Mouse (Mus musculus) neutrophil, adult 5-6 weeks (primary cell): ENCODE data around the gene Lrfn2. TPM values are rescaled to one million over a fixed set of nuclear protein-coding genes. Genes with fewer than 3 reads are reported as not detected.

Source experiments
- ATAC-seq: fragments of 151-379, 151-347 bp; 2 replicates; pipeline ENCODE4 v1.8.0; 2017; ENCODE audit warnings: mild to moderate bottlenecking, moderate TSS enrichment; ENCODE audit not compliant: insufficient number of reproducible peaks, poor library complexity, low FRiP score, severe bottlenecking; ENCODE audit errors: extremely low read depth
- total RNA-seq: library from RNA; stranded (forward); fragments of 200-1000 nt; gene quantifications from 2 replicates; pipeline ENCODE4 v1.2.3, GENCODE M21; 2017

The Lrfn2 gene
- total RNA-seq, 1 experiment from 2014 or later, result not detected

DNA sequence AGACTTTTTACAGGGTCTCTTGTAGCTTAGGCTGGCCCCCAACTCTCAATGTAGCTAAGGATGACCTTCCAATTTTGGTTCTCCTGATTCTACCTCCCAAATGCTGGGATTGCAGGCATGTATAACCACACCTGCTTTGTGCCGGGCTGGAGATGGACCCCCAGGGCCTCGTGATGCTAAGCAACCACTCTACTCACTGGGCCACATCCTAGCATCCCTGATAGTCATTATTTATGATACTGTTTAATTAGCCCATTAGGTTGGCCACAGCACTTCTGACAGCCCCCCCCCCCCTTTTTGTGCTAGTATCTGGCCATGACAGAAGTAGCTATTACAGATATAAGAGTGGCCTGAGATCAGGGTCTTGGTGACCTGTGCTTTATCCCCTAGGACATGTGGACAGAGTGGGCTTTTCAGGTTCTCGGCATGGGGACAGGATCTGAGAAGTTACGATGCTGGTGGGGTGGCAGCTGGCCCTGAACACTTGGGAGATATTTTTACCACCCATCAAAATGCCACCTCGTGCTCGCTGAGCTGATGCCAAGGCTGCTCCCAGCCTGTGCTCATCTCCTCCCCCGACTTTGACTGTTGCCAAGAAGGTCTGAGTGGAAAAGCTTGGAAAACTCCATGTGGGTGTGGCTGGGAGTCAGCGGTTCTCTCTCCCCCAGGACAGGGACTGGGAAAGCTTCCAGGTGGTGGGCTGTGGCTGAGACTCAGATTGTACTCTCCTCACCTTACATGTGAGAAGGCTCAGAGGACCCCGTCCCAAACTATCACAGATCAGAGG is 151.6 kb downstream of the Lrfn2 start:
- no peak for ATAC-seq

DNA sequence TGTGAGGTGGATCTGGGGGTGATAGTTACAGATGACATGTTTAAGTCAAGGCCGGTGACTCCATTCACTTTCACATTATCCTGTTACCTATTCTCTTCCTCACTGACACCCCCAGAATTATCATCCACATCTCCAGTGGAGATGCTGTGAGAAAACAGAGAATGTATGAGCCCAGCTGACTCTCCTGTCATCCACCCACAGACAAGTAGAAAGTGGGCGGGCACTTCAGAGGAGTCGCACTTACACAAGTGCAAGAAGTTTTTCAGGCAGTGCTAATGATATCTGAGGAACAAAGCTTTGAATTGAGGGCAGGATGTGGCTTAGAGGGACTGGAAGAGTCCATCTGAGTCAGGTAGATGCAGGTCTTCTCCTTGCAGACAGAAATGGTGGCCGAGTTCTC is 152.9 kb downstream of the Lrfn2 start:
- ATAC-seq, result no peak

DNA sequence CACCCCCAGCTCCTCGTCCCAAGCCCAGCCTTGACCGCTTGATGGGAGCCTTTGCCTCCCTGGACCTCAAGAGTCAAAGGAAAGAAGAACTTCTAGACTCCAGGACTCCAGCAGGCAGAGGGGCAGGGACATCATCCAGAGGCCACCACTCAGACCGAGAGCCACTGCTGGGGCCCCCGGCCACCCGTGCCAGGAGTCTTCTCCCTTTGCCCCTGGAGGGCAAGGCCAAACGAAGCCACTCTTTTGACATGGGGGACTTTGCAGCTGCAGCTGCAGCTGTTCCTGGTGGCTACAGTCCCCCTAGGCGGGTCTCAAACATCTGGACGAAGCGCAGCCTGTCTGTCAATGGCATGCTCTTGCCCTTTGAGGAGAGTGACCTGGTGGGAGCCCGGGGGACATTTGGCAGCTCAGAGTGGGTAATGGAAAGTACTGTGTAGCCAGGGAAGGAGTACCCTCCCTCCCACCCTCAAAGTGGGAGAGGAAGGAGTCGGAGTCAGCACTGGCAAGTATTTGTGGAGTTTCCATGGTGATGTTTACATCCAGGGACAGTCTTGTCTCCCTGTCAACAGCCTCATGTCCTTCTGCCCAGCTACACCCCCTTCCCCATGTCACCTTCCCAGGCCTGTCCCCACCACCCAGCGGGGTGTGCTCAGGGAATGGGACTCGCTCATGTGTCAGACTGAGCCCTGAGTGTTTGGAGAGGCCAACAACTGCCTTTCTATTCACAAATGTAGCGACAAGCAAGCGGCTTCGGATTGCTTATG is 164.8 kb downstream of the Lrfn2 start:
- no peak for ATAC-seq

DNA sequence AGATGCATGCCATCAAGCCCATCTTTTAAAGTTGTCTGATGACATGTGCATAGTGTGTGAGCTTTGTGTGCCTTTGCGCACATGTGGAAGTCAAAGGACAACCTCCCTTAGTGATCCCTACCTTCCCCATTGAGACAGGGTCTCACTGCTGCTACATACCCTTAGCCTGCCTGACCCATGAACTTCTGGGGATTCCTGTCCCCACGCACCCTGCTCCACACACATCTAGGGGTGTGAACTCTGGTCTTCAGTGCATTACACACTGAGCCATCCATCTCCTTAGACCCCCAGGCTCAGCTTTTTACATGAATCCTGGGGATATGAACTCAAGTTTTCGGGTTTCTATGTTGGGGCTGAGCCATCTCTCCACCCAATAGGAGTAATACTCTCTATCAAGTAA is 179.2 kb downstream of the Lrfn2 start:
- ATAC-seq, result no peak

DNA sequence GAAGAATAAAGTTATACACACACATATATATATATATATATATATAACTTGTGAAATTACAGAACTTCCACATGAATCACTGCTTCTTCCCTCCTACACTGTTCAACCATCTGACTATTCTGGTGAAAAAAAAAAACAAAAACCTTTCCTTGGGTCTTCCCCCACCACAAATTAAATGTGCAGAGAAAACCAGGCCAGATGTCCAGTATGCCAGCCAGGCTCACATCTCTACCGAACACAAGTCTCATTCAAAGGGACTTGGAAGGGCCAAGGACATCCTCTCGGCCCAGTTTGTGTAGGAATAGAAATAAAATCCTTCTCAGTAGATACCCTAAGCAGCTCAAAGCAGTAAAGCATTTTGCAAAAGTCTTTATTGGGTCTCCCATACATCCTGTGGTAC is 179.7 kb downstream of the Lrfn2 start:
- no peak for ATAC-seq

- ATAC-seq, result no peak
Observed at GRCm38 (mm10) chr17:49113336-49113735, 181.2 kb downstream of the Lrfn2 start.

- ATAC-seq, result no peak
Observed at GRCm38 (mm10) chr17:49124166-49124565, 192.0 kb downstream of the Lrfn2 start.

GRCm38 (mm10) chr17:49124642-49125041 is 192.5 kb downstream of the Lrfn2 start:
- ATAC-seq, result no peak
